Mouse (Mus musculus) layer of hippocampus, adult 6 months (tissue): Measurements from ENCODE around the gene Defb11. TPM values are rescaled to one million over a fixed set of nuclear protein-coding genes. Genes with fewer than 3 reads are reported as not detected.

Source experiments
- long read RNA-seq, 2 experiments: library from polyadenylated mRNA; unstranded; transcript quantifications; one replicate each; pipeline ENCODE4 v2.0.0; 2019 to 2020
- polyA plus RNA-seq: library from polyadenylated mRNA; unstranded; fragments of <200 nt; fragmentation: Nextera tagmentation; gene quantifications from 2 replicates; pipeline ENCODE4 v1.2.3, GENCODE M21; 2021

The Defb11 gene
- polyA plus RNA-seq: 35.5 TPM in 1 of 2 replicates, not detected in the other
- long read RNA-seq, experiment 1: 0 reads
- long read RNA-seq, experiment 2: 0 reads

DNA sequence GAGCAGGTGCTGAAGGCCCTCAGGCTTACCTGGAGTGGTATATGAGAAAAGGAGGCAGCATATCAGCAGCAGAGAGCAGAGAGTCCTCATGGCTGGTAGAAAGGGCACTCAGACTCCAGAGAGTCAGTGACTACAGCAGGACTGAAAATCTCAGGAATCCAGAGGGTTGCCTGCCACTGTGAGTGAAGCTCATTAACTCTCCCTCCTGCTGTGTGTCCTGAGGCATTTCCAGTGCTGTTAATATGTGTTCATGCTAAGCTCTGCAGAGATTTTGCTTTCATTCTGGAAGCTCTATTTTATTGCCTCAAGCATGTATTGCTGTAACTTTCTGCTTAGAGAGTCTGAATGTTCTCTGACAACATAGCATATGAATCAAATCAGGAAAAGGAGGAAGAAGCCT is at the start of gene Defb11:
Gene Defb11 (minus strand): TSS at position 123 of the 400 bp plus-strand sequence.

DNA sequence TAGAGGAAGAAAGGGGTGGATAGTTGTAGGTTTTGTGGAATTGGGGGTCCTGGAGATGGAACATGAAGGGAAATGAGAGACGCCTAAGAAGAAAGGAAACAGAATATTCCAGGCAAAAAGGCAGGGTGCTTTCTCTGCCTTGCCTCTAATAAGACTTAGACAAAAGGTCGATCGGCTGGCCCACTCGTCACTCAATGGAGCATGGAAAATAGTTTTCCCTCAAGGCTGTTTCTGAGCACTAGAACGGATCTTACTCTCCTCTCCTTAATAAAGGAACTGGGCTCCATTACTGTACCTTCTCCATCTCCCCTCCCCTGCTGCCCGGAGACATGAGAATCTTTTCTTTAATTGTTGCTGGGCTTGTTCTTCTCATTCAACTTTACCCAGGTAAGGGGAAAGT is 40.2 kb upstream of the Defb11 start, which contains the start of gene Defb13:
Gene Defb13 (plus strand): TSS at position 301 of the 400 bp plus-strand sequence.

DNA sequence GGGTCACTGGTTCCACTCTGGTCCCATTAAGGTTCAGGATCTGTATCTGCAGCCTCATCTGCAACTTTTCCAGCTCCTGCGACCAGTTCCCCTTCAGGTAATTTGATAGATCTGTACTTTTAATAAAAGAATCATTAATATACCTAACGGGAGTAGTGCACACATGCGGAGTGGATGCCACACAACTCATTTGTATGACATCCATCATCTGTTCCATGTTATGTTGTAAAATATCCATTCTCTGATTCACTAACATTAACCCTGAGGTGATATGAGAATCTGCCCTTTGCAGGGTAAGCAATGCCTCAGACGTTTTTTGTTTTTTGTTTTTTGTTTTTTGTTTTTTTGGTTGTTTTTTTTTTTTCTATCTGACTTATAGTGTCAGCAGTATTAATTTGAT is 31.8 kb upstream of the Defb11 start, which contains the start of gene Defb35:
Gene Defb35 (plus strand): TSS at position 301 of the 400 bp plus-strand sequence.

DNA sequence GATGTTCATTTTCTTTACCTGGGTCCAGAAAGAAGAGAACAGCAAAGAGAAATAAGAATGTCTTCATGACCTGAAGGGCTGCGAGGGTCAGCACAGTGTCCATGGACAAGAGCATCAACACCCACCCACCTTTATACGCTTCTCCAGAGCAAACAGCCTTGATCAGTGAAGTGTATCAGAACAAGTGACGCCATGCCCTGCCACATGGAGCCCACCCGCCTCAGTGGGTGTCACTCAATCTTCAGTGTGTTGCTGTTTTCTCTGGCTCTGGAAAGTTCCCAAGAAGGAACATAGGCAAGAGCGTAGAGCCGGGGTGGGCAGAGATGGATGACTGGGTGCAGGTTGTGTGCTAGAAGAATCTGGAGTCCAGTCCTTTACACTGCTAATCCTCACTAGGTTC is 26.4 kb upstream of the Defb11 start, which contains the start of gene Defb15:
Gene Defb15 (minus strand): TSS at position 101 of the 400 bp plus-strand sequence.

DNA sequence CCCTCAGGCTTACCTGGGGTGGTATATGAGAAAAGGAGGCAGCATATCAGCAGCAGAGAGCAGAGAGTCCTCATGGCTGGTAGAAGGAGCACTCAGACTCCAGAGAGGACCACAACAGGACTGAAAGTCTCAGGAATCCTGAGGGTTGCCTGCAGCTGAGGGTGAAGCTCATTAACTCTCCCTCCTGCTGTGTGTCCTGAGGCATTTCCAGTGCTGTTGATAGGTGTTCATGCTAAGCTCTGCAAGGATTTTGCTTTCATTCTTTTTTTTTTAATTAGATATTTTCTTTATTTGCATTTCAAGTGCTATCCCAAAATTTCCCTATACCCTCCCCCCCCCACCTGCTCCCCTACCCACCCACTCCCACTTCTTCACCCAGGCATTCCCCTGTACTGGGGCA is 20.9 kb downstream of the Defb11 start, which contains the start of gene Defb9:
Gene Defb9 (minus strand): TSS at position 101 of the 400 bp plus-strand sequence.

DNA sequence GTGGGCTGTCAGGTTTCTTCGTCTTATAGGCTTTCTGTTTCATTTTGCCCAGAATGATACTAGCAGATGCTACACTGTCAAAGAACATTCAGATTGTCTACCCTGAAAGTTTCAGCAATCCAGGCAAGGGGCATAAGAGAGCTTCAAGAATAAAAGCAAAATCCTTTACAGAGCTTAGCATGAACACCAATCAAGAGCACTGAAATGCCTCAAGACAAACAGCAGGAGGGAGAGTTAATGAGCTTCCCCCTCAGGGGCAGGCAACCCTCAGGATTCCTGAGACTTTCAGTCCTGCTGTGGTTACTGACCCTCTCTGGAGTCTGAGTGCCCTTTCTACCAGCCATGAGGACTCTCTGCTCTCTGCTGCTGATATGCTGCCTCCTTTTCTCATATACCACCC is 47.6 kb downstream of the Defb11 start, which contains the start of gene Defb10:
Gene Defb10 (plus strand): TSS at position 316 of the 400 bp plus-strand sequence.

Other genes with a start within 250 kb of the Defb11 start
- gene Defa34, start 240.6 kb downstream of the Defb11 start, polyA plus RNA-seq: not detected in 2 replicates
- gene AY761184, start 202.8 kb downstream of the Defb11 start, polyA plus RNA-seq: not detected in 2 replicates
- not detected in 2 replicates for gene Defa24, start 171.9 kb downstream of the Defb11 start, polyA plus RNA-seq
- gene Defb50, start 82.9 kb downstream of the Defb11 start, polyA plus RNA-seq: not detected in 2 replicates
- not detected in 2 replicates for gene Defb2, start 66.5 kb downstream of the Defb11 start, polyA plus RNA-seq
- gene Defb10, start 47.5 kb downstream of the Defb11 start, polyA plus RNA-seq: not detected in 2 replicates
- gene Defb9, start 21.0 kb downstream of the Defb11 start, polyA plus RNA-seq: 1.0 TPM in 1 of 2 replicates, not detected in the other
- not detected in 2 replicates for gene Defb15, start 26.3 kb upstream of the Defb11 start, polyA plus RNA-seq
- gene Defb35, start 31.9 kb upstream of the Defb11 start, polyA plus RNA-seq: not detected in 2 replicates
- gene Defb13, start 40.4 kb upstream of the Defb11 start, polyA plus RNA-seq: not detected in 2 replicates
- not detected in 2 replicates for gene Fam90a1a, start 52.3 kb upstream of the Defb11 start, polyA plus RNA-seq
- not detected in 2 replicates for gene Ccdc70, start 63.4 kb upstream of the Defb11 start, polyA plus RNA-seq
- 0.63 and 0.93 TPM in 2 replicates for gene Atp7b, start 153.9 kb upstream of the Defb11 start, polyA plus RNA-seq
- 7.8 and 12.3 TPM in 2 replicates for gene Alg11, start 154.3 kb upstream of the Defb11 start, polyA plus RNA-seq
- gene Nek5, start 218.6 kb upstream of the Defb11 start, polyA plus RNA-seq: 0.70 and 2.5 TPM in 2 replicates